Mouse (Mus musculus): ENCODE results near the gene Gan.

GRCm38 (mm10) chr8:117262685-117263084 is 104.8 kb downstream of the Gan start:
- TF ChIP-seq CTCF (IDR thresholded peaks at IDR 0.05) (no peak), EP300 (IDR thresholded peaks at IDR 0.05) (no peak)

All from lung, postnatal 0 days (tissue).